Mouse (Mus musculus): Measurements from ENCODE around the gene Plekha6.

Gene Plekha6

GRCm38 (mm10) chr1:133213901-133214300, 49.9 kb downstream of the Plekha6 start:
- in situ Hi-C loops (cut with MboI, MseI): no loop called here

- in situ Hi-C loops (cut with MboI, MseI): no loop called here
Observed at GRCm38 (mm10) chr1:133214672-133215359, 50.8 kb downstream of the Plekha6 start.

GRCm38 (mm10) chr1:133215360-133215700, 51.3 kb downstream of the Plekha6 start:
- in situ Hi-C loops (cut with MboI, MseI): no loop called here

- in situ Hi-C loops (cut with MboI, MseI): no loop called here
Observed at GRCm38 (mm10) chr1:133215753-133216152, 51.7 kb downstream of the Plekha6 start.

- in situ Hi-C loops (cut with MboI, MseI): no loop called here
Observed at GRCm38 (mm10) chr1:133217031-133217430, 53.0 kb downstream of the Plekha6 start.

- in situ Hi-C loops (cut with MboI, MseI): no loop called here
Observed at GRCm38 (mm10) chr1:133219106-133219505, 55.1 kb downstream of the Plekha6 start.

- in situ Hi-C loops (cut with MboI, MseI): no loop called here
Observed at GRCm38 (mm10) chr1:133221459-133221858, 57.4 kb downstream of the Plekha6 start.

GRCm38 (mm10) chr1:133222445-133222995, 58.5 kb downstream of the Plekha6 start:
- in situ Hi-C loops (cut with MboI, MseI): no loop called here

- in situ Hi-C loops (cut with MboI, MseI): no loop called here
Observed at GRCm38 (mm10) chr1:133224674-133225073, 60.7 kb downstream of the Plekha6 start.

- in situ Hi-C loops (cut with MboI, MseI): no loop called here
Observed at GRCm38 (mm10) chr1:133225137-133225536, 61.1 kb downstream of the Plekha6 start.

GRCm38 (mm10) chr1:133225561-133225960, 61.6 kb downstream of the Plekha6 start:
- in situ Hi-C loops (cut with MboI, MseI): no loop called here

GRCm38 (mm10) chr1:133225963-133226660, 62.1 kb downstream of the Plekha6 start:
- in situ Hi-C loops (cut with MboI, MseI): no loop called here

- in situ Hi-C loops (cut with MboI, MseI): no loop called here
Observed at GRCm38 (mm10) chr1:133226928-133227327, 62.9 kb downstream of the Plekha6 start.

GRCm38 (mm10) chr1:133227378-133227777, 63.4 kb downstream of the Plekha6 start:
- in situ Hi-C loops (cut with MboI, MseI): no loop called here

GRCm38 (mm10) chr1:133228809-133229487, 64.9 kb downstream of the Plekha6 start:
- in situ Hi-C loops (cut with MboI, MseI): no loop called here

- in situ Hi-C loops (cut with MboI, MseI): loop anchor here (5.0 kb wide), 1 partner anchor 71 kb away; no protein-coding TSS in a partner anchor
Observed at GRCm38 (mm10) chr1:133231523-133232193, 67.6 kb downstream of the Plekha6 start.

- in situ Hi-C loops (cut with MboI, MseI): no loop called here
Observed at GRCm38 (mm10) chr1:133235909-133236308, 71.9 kb downstream of the Plekha6 start.

- in situ Hi-C loops (cut with MboI, MseI): no loop called here
Observed at GRCm38 (mm10) chr1:133236693-133237440, 72.9 kb downstream of the Plekha6 start.

- in situ Hi-C loops (cut with MboI, MseI): no loop called here
Observed at GRCm38 (mm10) chr1:133237670-133238069, 73.7 kb downstream of the Plekha6 start.

- in situ Hi-C loops (cut with MboI, MseI): no loop called here
Observed at GRCm38 (mm10) chr1:133239121-133239812, 75.3 kb downstream of the Plekha6 start.

- in situ Hi-C loops (cut with MboI, MseI): no loop called here
Observed at GRCm38 (mm10) chr1:133239813-133240160, 75.8 kb downstream of the Plekha6 start.

Data from regulatory T cell (primary cell).